Mouse (Mus musculus) adrenal gland, postnatal 25 days (tissue): Measurements from ENCODE around the gene Cfap300. TPM values are rescaled to one million over a fixed set of nuclear protein-coding genes. Genes with fewer than 3 reads are reported as not detected.

Source experiments
- DNase-seq: peaks from one replicate; pipeline ENCODE4 v3.0.0; 2021; ENCODE audit warnings: mixed read lengths
- total RNA-seq: library from RNA; stranded (reverse); gene quantifications from 2 replicates; pipeline ENCODE4 v1.2.3, GENCODE M21; 2021

Cfap300 gene
- total RNA-seq, 1 experiment from 2014 or later, result 4.0 TPM

DNA sequence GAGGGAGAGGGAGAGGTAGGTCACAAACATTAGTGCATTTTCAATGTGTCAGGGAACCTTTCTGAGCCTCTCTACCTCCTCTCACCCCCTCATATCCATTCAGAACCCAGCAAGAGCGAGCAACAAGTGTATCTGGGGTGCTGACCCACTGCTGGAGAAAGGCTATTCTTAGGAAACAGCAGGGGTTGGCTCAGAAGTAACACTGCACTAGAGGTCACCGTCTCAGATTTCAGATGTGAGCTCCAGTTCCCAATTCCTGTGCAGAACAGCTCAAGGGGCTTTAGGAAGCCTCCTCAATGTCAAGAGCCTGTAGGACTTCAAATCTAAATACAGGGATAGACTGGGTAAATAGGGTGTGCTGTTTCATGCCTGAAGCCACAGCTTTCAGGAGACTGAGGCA is 59.0 kb downstream of the Cfap300 start:
- no peak for DNase-seq

DNA sequence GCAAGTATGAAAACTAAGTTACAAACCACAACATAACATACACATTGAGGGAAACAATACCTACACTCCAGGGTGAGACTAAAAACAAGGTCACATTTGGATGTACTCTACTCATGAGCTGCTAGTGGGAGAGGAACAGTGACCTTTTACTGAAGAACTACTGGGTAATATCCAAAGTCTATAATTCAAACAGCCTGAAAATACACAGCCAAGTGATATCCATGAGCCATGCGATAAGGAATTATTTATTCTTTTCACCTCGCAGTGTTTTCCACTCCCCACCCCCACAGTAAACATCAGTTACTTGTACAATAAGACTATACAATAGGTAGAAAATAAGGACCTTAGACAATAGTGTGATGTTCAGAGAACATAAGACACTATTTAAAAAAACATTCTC is 62.5 kb downstream of the Cfap300 start:
- no peak for DNase-seq

DNA sequence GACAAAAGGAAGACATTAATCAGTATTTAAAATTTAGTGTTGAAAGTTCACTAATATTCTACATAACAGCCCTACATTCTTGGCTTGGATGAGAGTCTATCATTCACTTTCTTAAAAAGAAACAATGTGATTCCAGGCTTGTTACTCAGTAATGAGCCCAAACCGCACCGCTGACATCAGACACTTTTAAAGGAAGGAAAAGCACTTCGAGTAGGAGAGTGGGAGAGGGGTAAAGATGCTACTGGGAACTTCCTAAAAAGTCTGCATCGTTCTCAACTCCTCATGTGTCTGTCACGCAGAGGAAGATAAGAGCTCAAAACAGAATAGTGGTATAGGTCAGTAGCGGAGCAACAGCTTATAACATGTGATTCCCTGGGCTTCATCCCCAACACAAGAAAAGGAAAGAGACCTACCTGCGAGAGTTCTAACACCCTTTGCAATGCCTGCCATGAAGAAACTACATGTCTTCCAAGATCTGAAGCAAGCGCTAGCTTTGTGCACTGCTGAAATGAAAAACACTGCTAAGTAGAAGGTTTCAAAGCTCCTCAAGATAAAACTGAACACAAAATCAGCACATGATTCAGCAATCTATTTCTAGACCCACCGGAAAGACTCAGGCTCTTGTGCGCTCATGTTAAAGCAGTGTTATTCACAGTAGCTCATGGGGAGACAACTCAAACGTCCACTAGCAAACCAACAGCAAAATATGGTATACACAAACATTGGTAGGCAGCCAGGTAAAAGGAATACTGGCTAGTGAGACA is 63.3 kb downstream of the Cfap300 start:
- no peak for DNase-seq

DNA sequence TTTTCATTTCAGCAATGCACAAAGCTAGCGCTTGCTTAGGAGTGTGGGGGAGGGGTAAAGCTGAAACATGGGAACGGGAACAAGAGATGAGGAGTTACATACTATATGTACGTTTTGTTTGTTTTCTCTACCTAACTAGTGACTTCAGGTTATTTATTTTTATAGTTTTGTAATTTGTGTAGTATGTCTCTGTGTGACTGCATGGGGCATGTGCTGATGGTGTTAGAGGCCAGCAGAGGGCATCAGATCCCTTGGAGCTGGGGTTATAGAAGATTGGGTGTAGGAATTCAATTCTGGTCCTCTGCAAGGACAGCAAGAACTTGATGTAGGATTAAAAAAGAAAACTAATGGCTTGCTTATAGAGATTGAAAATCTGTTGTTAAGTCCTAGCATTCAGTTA is 64.1 kb downstream of the Cfap300 start:
- no peak for DNase-seq

DNA sequence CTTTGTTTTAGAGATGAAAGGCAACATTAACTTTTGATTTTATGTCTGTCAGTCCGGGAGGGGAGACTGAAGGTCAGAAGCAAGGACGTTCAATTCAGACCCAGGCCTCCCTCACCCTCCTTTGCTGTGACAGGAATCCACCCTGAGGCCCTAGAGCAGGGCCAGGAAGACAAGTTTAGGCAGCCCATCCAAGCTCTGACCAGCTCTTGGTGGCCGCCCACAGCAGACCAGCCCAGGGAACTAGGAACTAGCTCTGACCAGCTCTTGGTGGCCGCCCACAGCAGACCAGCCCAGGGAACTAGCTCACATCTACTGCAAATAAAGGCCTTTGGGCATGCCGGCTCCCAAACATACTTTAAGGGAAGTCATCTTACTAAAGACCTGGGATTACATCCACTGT is 65.0 kb downstream of the Cfap300 start:
- peak; percentile 11 for DNase-seq

DNA sequence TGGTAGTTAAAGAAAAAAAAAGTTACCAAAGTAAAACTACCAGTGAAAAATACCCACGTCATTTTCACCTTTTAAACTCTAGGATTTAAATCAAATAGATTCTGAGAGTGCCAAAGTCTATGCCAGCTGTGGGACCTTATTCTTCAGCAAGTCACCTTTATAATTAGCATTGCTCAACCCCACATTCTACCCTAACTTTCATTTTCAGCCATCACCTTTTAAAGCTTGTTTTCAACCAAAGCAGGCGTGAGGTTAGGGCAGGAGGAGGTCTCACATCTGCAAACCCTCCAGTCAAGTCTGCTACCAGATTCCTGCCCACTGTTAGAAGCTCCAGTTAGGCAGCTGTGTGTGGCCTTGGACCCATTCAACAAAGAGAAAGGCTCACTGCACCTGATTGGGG is 70.6 kb downstream of the Cfap300 start:
- no peak for DNase-seq

Other genes starting within 250 kb of the Cfap300 start
- gene Birc2, start 205.8 kb downstream of the Cfap300 start, total RNA-seq, result 59.7 and 72.9 TPM in 2 replicates
- 36.9 and 44.4 TPM in 2 replicates for gene Birc3, start 169.6 kb downstream of the Cfap300 start, total RNA-seq
- 81.7 and 83.4 TPM in 2 replicates for gene Yap1, start 38.2 kb downstream of the Cfap300 start, total RNA-seq
- 11.9 and 12.5 TPM in 2 replicates for gene Cep126, start 91.5 kb upstream of the Cfap300 start, total RNA-seq